Mouse (Mus musculus): ENCODE results near the gene Jsrp1. TPM values are rescaled to one million over a fixed set of nuclear protein-coding genes. Genes with fewer than 3 reads are reported as not detected.

Jsrp1 gene
- not detected for polyA plus RNA-seq (2017; shearing (Covaris generic))

DNA sequence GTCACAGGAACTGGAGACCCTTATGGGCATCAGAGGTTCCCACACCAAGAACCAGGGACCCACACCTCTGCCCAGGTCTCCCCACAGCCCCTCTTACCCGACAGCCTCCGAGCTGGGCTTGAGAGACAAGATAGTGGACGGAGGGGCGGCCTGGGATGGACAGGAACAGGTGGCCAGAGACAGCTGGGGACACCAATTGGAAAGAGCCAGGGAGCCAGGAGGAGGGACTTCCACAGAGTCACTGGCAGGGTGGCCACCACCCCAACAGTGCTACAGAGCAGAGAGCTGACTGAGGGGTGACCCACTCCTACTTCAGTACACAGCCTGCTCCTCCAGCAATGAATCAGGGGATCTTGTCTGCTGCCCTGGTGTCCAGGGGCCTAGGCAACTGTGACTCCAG, at the start of gene Jsrp1:
Gene Jsrp1, minus strand, starts transcription at position 133 of the 400 bp plus-strand sequence.
- ATAC-seq, result no peak

DNA sequence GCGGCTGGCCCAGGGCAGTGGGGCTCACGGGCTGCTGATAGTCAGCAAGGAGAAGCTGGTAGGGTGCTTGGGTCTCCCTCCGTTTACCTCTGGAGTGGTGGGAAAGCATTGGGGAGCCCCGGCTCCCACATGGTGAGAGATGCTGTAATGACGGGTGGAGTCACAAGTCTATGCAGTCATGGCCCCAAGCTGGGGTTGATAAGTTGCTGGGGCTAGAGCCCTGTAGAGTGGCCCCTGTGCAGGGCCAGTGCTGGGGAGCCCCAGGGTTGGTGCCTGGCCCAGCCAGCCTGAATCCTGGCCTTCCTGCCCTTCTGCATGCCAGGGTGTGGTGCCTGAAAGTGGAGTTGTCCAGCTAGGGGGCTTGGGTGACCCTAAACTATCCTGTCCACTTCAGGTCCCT, 49.0 kb upstream of the Jsrp1 start:
- no peak for ATAC-seq

DNA sequence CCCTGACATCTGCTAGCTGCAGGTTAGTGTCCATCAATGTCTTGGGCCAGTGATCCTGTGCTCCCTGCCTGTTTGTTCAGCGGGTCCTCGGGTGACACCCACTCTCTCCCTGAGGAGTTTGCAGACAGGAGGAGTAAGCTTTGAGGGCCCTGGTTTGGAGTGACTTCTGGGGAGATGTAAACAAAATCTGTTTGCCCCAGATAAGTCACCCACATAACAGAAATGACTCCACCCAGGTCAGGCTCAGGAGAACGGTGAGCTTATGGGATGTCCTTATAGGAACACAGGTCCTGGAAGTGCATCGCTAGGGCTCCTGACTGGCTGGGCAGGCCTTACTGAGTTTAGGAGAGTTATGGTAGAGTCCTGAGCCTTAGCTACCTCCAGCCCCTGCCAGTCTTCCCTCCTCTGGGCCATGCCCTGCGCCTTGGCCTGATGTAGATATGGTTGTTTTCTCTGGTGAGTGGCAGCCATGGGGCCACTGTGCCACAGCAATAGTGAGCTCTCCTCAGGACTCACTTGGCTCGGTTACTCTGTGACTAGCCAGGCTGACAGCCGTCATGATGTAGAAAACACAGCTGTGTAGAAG, 45.1 kb upstream of the Jsrp1 start:
- no peak for ATAC-seq

DNA sequence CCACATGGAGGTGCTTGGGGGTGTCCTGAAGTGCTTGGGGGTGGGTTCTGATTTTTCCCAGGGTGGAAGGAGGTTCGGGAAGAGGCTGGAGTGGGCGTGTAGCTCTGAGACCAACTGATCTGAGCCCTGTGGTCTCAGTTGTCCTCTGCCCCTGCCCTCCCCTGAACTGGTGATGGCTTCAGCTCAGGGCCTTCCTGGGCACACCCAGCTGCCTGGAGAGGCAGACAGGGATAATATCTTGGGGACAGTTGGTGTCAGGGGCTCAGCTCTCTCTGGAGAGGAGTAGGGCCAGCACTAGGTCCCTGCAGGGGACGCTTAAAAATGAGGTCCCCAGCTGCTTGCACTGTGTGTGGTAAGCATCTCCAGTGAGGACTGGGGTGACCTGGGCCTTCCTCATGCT, 44.5 kb upstream of the Jsrp1 start:
- ATAC-seq, result no peak

DNA sequence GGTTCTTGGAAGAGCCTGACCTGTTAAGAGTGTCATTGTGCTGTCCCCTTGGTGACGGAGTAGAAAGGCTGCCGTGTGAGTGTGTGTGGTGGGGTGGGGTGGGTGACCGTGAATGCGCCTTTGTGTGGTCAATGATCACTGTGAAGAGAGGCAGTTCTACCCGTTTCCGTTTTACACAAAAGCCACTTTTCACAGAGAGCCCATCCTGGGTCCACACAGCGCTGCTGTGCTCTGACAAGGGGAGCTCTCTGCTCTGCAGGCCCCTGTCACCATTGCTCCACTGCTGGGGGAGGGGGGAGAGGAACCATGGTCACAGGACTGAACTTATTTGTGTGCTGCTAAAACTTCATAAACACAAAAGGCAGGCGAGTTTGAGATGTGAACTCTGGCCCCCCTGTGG, 44.1 kb upstream of the Jsrp1 start:
- no peak for ATAC-seq

DNA sequence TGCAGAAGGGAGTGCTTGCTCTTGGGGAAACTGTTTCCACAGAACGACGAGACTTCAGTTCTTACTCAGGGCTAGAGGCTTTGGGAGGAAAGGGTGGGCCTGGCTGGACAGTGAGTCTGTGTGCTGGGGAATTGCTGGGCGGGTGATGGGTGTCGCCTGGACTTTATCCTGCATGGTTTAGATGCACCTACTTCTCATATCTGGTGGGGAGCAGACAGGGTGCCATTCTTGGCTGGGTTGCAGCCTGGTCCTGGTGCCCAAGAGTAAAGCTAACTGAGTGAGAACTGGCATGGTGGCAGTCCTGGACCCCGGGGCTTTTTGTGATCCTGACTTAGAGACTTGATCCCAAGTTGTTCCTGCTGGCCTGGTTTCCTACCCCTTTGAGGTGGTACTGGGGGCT, 43.6 kb upstream of the Jsrp1 start:
- ATAC-seq, result no peak

DNA sequence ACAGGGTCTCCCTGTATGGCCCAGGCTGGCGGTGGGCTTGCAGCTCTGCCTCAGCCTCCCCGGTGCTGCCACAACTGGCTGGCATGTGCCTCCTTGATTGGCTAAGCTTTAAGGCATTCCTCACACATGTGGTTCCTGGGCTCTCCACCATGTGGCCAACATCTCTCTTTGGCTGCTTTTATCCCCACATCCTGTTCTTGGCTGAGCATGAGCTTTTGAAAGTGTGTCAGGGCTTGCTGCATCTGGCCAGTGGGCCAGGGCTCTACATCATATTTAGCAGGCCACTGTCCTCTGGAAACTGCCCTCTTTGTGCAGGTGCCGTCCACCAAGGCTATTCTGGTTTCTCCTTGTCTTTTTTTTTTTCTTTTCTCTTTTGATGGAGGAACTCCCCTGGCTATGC, 43.0 kb upstream of the Jsrp1 start:
- ATAC-seq, result no peak

DNA sequence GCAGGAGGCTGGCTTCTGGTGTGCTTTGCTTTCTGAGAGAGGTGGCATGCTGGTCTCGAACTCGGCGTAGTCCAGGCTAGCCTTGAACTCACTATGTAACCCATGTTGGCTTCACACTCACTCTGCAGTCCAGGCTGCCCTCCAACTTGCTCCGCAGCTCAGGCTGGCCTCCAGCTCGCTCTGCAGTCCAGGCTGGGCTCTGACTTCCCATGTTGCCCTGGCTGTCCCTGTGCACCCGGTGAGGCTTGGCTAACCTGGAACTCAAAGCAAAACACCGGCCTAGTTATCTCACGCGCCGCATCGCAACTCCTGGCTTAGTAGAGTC, 42.4 kb upstream of the Jsrp1 start:
- no peak for ATAC-seq

DNA sequence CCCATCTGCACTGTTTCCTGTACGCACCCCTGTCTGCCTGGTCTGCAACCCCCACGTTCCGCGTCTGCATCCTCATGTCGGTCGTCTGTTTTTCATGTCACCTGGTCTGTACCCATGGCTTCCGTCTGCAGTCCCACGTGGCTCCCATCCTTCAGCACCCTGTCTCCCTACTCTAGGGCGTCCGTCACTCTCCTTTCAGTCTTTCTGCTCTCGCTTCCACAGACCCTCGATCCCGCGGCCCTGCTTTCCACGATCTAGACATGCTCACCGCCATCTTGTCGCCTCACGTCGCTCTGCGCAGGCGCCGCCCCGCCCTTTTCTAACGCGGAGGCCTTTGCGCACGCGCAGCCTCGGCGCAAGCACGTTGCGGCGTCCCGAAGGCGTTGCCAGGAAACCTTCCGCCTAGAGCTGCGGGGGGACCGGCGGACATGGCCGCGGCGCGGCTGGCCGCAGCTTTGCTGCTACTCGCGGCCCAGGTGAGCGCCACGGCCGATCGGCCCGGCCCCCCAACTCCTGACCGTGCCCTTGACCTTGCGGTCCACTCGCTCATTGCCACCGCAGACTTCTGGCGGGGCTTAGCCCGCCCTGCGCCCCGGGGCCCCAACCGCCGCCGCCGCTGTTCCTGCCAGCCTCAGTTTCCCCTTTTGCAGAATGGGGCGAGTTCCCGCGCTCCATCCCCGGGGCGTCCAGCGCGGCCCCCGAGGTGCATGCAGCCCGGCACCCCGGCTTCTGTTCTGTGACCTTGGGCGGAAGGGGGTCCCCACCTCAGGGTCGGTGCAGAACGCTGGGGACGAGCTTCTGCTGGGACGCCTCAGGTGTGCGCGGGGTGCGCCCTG, 41.8 kb upstream of the Jsrp1 start, which contains the start of the genes Lsm7 and Sppl2b:
Gene Lsm7, minus strand, starts transcription at position 297 of the 836 bp plus-strand sequence.
Gene Sppl2b, plus strand, starts transcription at position 363 of the 836 bp plus-strand sequence.
- peak; percentile 70 for ATAC-seq

DNA sequence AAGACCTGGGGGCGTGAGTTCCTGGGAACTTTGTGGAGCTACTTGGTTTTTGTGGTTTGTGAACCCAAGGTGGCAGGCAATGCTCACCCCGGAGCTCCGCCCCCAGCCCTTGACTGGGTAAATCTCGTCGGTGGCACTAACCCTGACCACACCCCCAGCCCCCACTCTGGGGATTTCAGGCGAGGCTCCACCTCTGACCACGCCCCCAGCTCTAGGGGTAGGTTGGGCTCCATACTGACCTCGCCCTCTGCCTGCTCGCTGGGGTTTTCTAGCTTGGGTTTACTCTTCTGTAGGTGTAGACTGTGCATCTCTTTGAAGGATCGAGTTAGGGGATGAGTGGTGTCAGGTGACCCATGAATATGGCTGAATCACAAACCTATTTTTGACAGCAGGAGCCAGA, 35.3 kb upstream of the Jsrp1 start:
- peak; percentile 79 for ATAC-seq

DNA sequence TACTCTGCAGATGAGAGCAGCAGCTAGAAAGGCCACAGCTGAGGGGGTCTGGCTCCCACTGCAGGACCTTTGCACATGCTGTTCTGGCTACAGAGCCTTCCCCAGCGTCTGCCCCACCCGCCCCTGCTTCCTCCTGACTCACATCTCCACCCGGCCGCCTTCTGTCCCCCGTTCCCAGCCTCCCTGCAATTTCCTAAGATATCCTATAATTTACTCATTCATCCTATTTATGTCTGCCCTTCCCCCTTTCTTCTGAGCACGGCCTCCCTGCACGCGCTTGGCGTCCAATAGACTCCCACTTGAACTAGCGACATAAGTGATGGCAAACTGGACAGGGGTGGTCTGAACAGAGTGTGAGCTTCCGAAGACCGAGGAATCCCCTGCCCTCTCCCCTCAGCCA, 32.4 kb upstream of the Jsrp1 start:
- ATAC-seq, result no peak

DNA sequence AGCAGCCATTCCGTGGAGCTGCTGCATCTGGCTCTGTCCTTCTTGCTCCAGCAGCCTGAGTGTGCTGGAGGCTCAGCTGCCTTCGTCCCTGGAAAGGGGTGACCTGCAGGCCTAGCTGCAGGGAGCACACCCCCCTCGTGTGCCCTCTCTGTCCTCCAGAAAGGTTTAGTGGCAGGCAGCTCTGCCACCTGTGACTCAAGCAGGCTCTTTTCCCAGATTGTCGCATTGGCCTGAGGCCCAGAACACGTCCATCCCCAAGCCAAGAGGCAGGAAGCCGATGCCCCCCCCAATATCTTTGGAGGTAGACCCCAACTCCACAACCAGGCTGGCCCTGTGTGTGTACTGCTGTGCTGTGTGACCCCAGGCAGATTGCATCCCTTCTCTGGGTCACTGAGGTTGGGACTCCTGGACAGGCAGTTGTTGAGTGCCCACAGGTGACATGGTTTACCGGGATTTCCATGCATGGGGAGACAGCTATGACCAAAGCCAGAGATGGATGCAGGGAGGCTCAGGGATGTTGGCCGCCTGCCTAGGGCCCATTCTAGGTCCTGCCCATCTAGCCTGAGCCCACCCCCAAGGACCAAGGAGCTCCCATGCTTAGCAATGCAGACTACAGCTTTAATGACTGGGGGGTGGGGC, 31.9 kb upstream of the Jsrp1 start:
- no peak for ATAC-seq

DNA sequence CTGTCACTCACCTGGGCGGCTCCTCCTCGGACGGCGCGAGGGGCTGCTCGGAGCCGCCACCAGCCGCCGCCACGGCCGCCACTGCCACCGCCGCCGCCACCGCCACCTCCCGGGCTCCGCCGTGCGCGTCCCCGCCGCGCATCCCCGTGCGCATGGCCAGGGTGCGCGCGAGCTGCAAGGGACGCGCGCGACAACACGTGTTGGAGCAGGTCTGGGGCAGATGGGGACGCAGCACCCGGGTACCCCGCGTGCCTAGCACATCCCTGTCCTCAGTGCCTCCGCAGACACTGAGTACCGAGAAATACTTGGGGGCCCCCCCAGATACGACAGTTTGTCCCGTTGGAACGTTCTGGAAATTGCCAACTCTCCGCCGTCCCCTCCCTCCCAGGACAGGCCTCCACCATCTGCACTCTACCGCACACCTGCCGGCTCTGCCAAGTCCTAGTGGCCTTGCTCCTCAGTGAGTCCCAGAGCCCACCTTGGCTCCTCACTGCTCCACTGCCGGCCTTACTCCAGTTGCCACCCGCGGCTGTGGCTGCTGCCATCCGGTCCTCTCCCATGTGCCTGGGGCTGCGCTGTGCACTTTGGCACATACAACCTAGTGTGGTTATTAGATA, 30.7 kb upstream of the Jsrp1 start, which contains the start of gene Lingo3:
Gene Lingo3, minus strand, starts transcription at position 109 of the 617 bp plus-strand sequence.
- ATAC-seq, result no peak

DNA sequence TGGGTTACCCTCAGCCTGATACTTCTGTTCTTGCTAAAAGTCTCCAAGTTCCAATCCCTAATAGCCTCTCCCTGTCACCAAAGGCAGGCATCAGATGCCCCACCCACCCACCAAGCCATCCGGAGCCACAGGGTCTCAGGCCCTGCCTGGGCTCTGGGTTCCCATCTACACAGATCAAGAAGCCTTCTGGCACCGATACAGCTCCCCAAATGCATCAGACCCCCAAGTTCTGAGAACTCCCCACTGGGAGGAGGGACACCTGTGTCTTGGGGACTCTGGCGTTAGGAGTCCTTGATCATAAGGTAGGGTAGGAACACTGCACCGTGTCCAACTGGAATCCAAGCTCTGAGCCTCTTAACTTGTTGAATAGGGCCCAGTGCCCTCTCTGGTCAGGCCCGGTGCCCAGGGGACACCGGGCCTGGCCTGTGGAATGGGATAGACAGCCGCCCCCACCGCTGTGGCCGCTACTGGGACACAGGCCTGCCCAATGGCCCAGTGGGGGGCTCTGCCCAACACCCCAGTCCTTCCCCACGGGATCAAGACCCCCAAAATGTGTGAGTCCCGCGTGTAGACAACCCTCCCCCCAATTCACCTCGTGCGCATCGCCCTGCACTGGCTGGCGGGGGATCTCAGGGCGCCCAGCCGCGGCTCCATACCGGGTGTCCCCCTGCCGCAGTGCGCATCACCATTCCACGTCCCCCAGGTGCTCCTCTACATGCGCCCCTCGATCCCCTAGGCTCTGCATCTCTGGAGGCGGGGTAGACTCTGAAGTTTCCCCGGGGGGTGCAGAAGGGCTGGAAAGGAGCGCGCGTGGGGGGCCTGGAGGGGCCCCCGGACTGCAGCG, 30.0 kb upstream of the Jsrp1 start:
- no peak for ATAC-seq

DNA sequence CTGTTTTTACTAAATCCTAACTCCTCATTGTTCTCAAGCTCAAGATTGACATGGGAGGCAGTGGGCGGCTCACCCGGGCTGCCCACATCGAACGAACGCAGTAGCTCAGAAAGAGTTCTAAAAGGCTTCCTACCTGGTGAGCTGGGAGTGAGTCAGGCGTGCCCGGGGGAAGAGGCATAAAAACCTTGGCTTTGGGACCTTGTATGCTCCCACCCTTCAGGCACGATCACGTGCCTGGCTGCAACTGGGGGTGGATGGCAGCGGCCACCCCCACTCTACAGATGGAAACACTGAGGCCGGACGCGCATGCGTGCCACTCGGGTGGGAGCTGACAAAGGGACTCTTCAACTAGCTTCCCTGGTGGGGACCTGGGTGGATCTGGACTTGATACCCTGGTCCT, 29.0 kb upstream of the Jsrp1 start:
- ATAC-seq, result no peak

DNA sequence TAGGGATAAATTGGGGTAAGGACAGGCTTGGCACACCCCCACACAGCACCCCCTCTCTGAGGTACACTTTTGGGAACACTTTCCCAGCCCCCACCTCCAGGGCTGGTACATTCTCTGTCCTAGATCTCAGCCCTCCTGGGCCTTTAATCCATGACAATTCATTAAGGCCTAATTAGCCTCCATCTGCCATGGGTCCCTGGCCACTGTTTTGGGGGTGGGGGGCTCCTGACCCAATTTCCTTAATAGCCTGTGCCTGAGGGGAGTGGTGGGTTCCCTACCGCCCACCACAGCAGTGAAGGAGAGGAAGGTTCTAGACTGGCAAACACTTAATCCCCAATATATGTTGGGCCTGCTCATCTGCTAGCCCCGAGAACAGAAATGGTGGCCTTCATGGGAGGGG, 28.4 kb upstream of the Jsrp1 start:
- ATAC-seq, result no peak

DNA sequence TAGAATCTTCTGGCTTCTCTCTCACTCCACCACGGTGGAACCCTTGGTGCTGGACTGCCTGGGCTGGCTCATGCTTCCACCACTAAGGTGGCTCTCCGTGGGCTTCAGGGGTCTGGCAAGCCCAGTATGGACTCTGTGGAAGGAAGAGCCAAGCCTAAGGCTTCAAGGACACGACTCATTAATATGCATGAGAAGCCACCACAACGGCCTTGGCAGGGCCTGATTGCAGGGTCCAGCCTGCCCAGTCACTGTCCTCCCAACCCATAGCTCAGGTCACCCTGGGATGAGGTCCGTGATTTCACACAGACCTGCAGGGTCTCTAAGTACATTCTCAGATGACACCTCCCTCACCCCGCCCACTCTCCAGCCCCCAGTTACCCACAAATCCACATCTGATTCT, 26.6 kb upstream of the Jsrp1 start:
- no peak for ATAC-seq

DNA sequence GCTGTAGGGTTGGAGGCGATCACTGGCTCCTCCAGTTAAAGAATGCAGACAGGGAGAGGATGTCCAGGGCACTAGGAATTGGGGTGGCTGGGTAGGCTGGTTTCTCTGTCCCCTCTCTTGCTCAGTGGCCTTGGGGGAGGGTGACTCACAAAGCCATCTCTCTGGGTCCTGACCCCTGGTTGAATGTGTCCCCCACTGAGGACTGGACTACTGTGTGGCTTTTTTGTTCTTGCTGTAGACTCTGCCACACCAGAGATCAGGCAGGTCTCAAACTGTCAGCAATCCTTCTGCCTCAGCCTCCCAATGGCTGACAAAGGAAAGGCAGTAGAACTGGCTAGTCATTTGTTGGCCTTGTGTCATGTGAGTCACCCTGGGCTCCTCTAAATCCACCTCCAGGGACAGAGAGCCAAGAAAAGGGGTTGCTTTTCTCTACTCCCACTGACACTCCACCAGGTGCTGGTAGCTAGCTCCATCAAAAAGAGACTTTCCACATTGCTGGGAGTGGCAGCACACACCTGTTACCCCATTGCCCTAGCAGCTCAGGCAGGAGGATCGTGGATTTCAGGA, 25.1 kb upstream of the Jsrp1 start:
- ATAC-seq, result no peak

DNA sequence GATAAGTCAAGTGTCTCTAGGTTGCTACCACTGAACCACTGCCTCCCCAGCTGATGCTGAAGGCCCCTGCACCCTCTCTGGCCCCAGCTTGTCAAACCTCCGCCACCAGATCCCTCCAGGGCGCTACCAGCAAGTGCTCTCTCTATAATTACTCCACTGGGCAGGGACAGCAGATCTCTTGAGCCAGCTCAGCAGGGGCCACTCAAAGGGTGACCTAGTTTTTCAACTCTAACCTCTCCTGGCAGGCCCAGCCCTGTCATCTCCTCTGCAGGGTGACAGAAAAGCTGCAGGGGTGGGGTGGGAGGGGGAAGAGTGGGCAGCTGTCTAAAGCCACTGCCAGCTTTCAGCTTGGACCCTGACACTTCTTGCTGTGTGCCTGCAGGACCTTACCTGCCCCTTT, 24.5 kb upstream of the Jsrp1 start:
- no peak for ATAC-seq

DNA sequence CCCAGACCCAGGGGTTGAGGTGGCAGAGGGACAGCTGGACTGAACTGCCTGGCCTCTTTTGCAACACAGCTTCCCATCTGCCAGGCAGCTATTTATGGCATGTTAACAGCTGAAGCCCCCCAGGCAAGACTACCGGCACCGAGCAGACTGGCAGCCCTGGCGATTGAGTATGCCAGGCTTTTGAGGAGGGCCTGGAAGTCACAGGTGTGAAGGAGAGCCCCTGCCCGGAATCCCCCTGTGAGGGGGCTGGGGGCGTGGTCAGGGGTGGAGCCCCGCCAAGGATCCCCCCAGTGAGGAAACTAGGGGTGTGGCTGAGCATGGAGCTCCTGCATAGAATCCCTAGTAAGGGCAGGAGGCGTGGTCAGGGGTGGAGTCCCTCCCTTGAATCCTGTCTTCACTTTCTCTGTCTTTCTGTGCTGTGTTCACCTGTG, 23.7 kb upstream of the Jsrp1 start:
- ATAC-seq, result no peak

DNA sequence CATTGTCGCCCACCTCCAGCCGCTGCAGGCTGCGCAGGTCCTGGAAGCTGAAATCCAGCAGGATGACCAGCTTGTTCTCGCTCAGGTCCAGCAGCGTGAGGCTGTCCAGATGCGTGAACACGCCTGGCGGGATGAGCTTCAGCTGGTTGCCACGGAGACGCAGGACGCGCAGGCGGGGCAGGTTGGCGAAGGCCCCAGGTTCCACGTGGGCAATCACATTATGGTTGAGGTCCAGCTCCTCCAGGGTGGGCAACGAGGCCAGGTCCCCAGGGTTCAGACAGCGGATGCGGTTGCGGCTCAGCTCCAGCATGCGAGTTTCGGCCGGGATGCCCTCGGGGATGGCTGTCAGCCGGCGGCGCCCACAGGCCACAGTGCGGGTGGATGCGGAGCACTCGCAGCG, 22.3 kb upstream of the Jsrp1 start:
- ATAC-seq, result no peak

DNA sequence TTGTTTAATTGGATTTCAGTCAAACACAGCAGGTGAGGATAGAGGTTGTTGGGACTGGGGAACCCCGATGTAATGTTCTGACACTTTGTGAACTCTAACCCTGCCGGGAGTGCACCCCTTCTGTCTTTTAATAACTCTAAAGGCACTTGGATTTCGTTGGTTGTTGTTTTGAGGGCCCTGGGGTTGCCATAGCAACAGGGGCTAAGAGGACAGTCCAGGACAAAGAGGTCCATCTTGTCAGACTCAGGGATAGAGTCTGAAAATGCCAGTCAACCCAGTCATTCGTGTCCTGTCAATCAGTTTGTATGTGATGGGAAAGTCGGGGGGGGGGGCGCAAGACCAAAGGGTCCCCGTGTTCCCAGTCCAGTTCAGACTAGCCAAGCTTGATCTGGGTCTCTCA, 19.5 kb upstream of the Jsrp1 start:
- ATAC-seq, result no peak

All from activated CD4-positive, CD25-positive, alpha-beta regulatory T cell, adult 4 months (primary cell).